Mouse (Mus musculus) cerebellum, adult 2 months (tissue): ENCODE data around the gene Nudt7.

Source experiments
- CTCF ChIP-seq: fragments of 200-500 bp; IDR thresholded peaks from 2 replicates; pipeline ENCODE4 v1.5.1; 2011; ENCODE audit warnings: low read depth, mild to moderate bottlenecking, control low read depth, low read length, moderate library complexity, borderline replicate concordance; ENCODE audit not compliant: insufficient read depth
- POLR2A ChIP-seq: fragments of 200-500 bp; IDR thresholded peaks from 2 replicates; pipeline ENCODE4 v1.6.1; 2011; ENCODE audit warnings: low read length, control low read depth, borderline replicate concordance; ENCODE audit not compliant: insufficient read depth

GRCm38 (mm10) chr8:114087932-114088331, 45.4 kb upstream of the Nudt7 start:
- TF ChIP-seq CTCF = no peak
- no peak for TF ChIP-seq POLR2A
